Mouse (Mus musculus) gastrocnemius, postnatal 4 days (tissue): ENCODE results near the gene Gm4952. TPM values are rescaled to one million over a fixed set of nuclear protein-coding genes. Genes with fewer than 3 reads are reported as not detected.

ENCODE experiments used
- DNase-seq, 2 experiments: peaks; one replicate each; pipeline ENCODE4 v3.0.0; 2021 to 2022; ENCODE audit warnings: low spot score in 2 of 2, mixed read lengths in 2 of 2
- long read RNA-seq, 2 experiments: library from polyadenylated mRNA; stranded (forward); transcript quantifications; one replicate each; pipeline ENCODE4 v2.0.0; 2021
- total RNA-seq, 2 experiments: library from RNA; stranded (reverse); gene quantifications; 2 replicates each; pipeline ENCODE4 v1.2.3; 2021

Gene Gm4952
- 1 to 10 TPM in 1 of 2 experiments, not detected in 1; 1.0 TPM for total RNA-seq
- long read RNA-seq, experiment 1, partial matches to known transcripts: 0 of 1 reads
- long read RNA-seq, experiment 1, other reads (novel, unspliced or antisense): 1 of 1 reads
- long read RNA-seq, experiment 2: 0 reads

DNA sequence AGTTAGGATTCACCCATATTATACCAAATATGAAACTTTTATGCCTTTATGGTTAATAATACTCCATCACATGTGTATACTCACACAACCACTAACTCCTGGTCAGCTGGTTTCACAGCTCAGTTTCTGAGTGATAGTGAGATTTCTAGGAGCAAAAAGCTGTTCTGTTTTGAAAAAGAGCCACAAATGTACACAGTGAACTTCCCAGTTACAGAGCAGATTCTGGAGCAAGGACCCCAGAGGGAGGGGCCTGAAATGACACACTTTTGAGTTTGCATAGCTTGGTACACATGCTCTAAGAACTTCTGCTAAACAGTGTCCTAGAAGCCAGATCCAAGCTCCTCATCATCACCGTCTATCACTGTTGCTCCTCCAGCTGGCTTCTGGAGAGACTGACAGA is at the start of gene Gm4952:
Gene Gm4952 (plus strand): TSS at position 301 of the 400 bp plus-strand sequence.
- DNase-seq: no peak

DNA sequence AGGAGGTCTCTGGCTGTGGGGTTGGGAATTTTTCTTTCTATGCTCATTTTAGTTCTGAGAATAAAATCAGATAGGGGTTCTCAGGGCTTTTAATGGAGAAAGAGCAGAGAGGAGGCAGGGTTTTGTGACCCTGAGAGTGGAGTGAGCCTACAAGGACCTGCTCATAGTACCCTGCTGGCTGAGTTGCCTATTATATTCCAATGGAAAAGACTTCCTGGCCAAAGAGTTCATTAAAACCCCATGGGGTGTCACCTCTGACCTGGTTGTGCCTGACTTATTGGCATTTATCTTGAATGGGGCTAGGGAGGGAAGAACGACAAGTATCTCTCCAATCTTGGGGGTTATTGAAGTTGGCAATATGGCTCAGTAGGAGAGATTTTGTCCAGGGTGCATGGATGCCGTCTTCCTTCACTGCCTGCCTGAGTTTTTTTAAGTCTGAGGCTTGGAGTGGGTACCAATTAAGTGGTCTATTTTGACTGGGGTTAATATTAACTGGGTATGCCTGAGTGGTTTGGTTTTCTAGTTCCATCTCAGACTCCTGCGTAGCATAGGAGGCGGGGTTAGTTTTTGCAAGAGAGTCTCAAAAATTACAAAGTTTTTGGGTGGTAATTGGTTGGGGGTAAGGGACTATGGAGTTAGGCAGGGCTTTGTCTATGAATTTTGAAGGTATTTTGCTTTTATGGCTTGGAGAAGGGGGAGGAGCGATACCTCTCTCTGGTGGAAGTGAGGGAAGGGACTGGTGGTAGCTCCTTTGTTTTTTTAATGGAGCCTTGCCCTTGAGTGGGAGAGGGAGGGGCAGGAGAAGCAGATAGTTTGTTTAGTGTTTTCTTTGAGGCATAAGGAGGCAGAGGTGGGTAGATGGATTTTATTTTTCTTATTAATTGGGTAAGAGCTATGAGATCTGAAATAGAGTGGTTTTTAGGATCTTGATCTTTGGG is 49.5 kb upstream of the Gm4952 start:
- DNase-seq: no peak

DNA sequence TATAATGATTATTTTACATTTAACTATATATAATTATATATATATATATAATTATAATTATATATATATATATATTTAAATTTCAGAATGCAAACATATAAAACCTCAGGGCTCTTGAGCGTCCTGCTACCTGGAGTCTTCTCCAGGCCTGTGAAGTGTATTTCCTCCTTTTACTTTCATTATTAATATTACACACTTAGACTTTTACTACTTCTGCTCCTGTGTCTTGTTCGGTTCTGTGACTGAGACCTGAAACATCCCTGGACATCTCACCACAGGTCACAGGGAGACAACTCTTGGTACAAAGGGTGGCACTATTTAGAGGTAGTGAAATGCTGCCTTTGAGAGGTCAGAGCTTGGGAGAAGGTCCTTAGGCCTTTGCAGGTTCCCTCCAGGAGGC is 43.5 kb upstream of the Gm4952 start:
- DNase-seq: no peak

DNA sequence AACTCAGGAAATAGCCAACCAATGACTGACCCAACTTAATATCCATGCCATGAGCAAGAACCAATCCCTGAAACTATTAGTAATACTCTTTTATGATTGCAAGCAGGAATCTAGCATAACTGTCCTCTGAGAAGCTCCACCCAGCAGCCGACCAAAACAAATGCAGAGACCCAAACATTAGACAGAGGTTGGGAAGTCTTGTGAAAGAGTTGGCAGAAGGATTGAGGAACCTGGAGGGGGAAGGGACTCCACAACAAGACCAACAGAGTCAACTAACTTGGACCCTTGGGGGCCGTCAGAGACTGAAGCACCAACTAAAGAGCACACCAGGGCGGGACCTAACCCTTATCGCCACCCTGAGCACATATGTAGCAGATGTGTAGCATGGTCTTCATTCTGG is 41.6 kb upstream of the Gm4952 start:
- DNase-seq: no peak

DNA sequence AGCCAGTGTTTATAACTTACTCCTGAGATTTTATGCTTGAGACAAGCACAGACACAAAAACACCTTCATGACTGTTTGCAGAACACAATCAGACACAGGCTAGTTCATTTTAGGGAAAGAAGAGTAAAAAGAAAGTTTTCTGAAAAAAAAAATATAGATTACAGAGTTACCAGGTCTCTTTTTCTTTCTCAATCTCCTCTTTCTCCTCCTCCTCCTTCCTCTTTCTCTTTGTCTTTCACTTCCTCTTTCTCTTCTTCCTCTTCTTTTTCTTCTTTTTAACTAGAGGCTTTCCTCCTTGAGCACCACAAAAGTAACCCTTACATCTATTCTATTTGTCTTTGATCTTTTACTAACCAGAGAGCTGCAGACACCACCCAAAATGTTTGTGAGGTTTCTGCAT is 35.6 kb upstream of the Gm4952 start:
- no peak for DNase-seq

DNA sequence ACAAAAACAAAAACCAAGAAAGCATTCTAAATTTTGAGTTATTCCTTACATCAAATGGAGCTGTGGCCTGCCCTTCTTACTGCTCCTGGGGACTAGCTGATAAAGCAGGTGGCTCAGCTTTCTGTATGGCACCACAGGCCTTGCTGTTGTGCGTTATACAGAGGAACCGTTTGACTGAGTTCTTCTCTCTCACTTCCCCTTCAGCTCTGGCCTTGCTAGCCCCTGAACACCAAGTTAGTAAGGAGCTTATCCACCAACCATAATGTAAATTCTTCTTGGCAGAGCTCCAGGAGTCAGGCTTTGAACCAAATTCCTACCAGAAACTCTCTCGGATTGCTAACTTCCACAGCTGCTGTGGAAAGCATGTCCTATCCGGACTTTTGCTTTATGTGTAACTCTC is 32.8 kb upstream of the Gm4952 start:
- no peak for DNase-seq

DNA sequence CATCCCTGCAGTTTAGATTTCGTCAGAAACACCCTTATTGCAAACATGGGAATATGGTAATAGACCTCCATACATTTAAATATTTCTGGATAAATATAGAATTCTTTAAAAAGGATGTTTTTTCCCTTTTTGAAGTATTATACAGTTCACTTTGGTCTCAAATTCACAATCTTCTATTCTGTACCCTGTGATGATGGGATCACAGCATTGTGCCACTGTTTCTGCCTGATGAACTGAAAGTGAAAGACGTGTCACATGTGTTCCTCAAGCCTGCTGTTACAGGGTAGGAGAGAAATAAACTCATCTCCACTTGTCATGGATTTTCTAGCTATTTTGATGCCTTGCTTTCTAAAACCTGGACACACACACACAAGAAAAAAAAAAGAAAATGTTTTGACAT is 28.9 kb upstream of the Gm4952 start:
- no peak for DNase-seq

DNA sequence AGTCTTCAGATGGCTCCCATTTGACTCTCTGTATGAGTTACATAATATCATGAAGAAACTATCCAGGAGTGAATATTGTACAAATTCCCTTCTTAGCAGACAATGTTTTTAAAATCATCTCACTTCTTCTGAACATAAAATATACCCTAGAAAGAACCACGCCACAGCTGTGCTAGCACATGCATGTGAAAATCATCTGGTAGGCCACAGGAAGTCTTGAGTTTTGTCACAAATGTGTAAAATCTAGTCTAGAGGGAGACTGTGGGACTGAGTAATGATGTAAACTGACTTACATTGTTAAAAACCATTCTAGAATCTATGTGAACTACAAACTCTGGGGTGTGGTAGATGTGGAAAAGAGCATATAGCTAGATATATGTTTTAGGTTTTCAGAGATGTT is 28.1 kb upstream of the Gm4952 start:
- no peak for DNase-seq

DNA sequence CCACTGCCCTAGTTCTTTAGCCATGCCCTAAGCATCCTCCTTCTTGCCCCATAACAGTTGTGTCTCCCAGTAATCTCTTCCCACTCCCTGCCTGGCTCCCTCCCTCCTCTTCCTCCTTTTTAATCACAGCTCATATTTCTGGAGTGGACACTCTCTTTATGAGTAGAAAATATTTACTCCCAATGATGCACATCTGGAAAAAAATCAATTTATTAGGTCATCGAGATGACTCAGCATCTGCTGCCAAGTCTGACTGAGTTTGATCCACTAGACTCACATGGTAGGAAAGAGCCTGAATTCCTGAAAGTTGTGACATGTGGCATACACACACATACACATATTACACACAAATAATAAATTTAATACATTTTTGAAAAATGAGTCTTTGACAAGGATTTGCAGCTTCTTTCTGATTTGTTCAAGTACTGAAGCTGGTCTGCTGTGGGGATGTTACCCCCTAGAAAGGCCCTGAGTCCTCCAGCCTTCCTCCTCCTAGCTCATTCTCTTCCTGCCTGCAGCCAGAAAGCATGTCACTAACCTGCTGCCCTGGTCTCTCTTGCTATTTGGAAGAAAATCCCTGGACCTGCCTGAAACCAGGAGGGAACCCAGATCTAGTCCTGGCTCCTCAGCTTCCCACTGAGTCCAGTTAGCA is 27.0 kb upstream of the Gm4952 start:
- DNase-seq: no peak

DNA sequence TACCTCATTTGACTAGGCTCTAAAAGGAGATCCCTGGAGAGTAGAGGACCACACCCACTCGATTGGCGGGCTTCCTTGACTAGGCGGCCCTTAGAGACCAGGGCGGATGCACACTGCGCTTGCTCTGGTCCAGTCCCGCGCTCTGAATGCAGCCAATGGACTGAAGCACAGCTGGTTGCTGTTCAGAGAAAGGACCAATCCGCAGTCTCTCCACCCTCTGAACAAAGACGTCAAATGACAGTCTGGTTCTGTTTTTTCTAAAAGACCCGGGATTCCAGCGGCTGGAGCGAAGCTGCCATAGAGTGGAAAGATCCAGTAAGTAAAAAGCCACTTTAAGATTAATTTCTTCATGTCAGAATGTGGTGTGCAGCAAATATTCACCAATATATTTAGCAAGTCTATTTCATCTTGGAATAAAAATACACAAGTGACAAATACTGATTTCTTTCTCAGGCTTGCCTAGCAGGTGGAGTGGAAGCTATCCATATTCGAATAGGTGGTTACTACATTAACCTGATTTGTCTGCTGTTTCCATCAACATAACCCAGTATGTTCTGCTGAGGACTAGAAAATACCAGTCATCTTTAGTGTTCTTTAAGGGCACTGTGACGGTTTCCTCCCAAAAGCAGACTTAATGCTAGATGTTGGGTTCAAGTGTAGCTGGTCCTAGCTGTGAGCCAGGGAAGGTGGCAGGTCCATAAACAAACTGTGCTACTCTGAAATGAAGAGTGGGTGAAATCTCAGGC is 26.3 kb upstream of the Gm4952 start:
- peak; percentile 74 to 87 for DNase-seq

DNA sequence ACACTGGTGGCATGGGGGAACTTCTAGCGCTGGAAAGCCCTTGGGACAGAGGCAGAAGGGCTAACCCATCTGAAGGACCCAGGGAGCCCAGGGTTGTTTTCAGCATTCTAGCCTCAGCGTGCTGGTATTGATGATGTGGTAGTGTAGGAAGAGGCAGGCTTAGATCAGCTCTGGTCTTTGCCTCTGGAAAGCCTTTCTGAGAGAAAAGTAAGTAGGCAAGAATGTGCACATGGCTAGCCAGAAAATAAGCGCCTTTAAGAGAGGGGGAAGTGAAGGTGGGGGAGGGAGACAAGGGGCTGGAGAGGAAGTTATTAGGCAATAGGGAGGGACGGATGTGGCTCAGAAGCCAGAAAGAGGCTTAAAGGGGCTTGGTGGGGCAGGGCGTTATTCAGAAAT is 25.8 kb upstream of the Gm4952 start:
- no peak for DNase-seq

DNA sequence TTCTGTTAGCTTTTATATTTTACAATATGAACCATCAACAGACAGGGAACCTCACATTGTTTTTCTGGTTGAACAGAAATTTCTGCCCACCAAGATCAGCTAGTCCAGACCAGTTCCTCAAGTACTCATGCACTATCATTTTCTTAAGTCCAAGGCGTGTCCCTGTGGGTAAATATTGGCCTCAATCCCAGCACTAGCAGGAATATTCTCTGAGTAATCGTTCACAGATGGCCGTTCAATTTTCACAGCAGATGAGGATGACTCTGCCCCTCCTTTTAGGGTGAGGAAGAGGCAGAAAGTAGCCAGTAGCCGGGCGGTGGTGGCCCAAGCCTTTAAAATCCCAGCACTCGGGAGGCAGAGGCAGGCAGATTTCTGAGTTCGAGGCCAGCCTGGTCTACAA is 24.7 kb upstream of the Gm4952 start:
- DNase-seq: peak in 1 of 2 experiments; percentile 52

DNA sequence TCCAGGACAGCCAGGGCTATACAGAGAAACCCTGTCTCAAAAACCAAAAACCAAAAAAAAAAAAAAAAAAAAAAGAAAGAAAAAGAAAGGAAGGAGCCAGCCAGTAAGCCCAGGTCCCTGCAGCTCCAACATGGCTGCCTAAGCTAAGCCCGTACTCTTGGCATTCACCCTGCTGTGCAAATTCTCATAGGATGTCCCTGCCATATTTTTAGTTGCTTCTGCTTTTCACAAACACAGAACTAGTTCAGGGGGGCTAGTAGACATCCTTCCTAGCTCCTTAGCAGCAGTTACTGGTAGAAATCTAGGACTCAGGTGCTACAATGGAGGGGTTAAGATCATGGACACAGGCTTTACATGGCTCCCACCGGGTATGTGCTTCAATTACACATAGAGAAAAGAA is 24.3 kb upstream of the Gm4952 start:
- DNase-seq: no peak

DNA sequence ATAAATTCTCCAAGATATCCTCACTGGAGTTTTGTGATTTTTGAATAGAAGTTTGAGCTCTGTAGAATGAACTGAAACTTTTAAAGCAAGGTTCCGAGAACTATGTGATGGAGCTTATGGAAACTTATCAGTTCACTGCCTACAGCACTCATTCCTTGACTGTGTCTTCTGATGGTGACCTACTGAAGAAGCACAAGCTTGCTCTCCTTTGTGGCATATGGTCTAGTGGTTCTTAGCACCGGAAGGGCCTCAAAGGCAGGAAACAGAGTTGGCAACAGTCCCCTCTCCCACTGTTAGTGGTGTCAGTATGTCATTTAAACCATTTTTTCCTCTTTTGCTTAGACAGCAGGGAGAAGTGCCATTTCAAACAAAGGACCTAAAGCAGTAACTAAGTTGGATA is 23.1 kb upstream of the Gm4952 start:
- no peak for DNase-seq

DNA sequence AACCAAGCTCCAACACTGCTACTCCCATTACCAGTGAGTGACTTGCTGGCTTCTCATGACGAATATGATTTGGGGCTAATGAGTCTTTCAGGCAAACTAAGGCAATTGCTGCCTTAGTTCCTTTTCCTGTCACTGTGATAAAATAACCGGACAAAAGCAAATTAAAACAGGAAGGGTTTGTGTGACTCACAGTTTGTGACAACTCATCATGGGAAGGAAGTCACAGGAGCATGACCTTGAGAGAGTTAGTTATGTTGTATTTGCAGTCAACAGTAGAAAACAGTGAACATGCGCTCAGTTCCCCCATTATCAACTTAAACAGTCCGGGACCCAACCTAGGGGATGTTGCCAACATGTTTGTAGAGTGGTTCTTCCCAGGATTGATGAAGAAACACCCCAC is 14.5 kb upstream of the Gm4952 start:
- DNase-seq: no peak

DNA sequence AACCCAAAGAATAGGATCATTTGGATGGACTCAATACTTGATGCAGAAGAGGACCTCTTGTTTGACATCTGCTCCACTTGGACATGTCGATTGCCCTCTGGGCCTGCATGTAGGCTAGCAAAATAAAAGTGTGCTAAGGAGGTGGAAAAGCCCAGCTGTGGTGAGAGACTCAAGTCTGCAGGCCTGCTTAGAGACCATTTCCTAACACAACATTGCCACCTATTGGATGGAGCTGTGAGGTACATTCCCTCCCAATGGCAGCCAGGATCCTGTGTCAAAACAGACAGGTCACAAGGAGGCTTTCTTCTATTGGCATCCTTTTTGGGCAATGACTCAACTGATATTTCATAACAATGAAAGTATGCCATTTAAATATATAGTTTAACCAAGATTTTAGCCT is 7.9 kb upstream of the Gm4952 start:
- DNase-seq: peak in 1 of 2 experiments; percentile 37

DNA sequence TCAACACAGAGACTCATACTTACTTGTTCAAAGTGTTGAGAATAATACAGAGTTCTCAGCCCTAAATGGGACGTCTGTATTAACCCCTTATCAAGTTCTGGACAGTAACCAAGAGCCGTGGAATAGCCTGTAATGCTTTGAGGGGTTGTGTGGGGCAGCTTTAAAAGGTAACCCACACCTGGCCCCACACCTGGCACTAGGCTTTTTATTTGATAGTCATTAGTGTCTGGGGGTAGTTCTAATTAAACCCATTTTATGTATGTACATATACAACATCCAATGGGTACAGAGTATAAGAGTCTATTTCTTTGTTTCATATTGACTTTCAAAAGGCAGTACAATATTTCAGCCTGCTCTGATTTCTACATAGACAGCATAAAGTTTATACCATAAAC is 4.6 kb upstream of the Gm4952 start:
- no peak for DNase-seq

DNA sequence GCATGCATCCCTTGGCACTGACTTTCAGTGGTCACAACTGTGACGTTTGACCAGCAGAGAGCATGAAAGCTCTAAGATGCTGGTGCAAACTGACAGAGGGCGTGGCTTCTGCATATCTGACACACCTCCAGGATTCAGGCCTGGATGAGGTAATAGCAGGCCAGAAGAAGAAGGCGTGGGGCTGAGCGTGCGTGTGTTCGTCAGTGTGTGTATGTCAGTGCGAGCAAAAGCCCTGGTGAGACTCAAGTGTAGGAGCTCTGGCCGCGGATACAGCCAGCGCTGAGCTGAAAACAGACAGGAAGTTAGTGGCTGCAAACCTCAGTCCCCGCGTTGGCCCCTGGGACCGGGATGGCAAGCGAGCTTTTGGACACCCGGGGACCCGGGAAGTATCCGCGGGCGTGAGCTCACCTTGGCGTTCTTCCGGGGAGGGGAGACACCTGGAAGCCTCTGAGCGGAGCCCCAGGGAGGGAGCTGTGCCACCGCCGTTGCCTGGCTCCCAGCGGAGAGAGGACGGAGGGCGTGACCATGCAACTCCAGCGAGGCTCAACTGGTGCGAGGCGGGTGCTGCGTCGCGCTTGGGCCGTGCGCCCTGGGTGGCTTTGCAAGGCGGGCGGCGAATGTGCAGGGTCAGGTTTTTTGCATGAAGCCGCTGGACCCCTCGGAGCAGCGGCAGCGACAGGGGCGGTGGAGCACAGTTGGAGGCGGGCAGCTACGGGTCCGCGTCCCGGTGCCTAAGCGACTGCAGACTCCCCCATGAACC is 4.1 kb upstream of the Gm4952 start:
- DNase-seq: peak; percentile 25 to 51

DNA sequence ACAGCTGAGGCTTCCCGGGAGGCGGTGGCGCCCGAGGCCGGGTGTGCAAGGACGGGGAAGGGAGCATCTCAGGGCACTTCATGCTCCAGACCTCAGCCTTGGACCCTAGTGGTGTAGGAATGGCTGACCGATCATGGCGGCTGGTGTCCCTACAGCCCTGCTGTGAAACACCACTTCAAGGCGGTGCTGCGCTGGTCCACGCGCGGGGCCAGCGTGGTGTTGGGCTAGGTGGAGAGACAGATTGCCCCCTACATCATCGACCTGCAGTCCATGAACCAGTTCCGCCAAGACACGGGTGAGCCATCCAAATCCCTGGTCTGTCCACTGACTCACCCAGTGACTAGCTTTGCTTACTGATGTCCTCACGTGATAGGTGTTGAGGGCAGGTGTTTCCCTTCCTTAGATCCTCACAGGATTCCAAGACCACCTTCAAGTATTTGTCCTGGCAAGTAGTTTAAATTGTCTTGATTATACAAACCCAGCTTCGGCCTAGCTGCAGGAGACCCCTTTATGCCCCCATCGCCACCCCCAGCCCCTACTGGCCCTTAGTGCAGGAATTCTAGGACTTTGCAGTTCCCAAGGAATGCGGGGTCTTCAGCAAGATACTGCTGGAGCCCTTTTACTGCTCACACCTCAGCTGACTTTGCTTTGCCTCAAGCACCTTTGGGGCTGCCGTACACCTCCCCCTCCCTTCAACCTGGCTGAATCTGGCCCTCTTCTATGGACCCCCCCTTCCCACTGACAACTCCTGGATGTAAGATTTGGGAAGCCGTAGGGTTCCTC is 3.3 kb upstream of the Gm4952 start:
- DNase-seq: no peak

DNA sequence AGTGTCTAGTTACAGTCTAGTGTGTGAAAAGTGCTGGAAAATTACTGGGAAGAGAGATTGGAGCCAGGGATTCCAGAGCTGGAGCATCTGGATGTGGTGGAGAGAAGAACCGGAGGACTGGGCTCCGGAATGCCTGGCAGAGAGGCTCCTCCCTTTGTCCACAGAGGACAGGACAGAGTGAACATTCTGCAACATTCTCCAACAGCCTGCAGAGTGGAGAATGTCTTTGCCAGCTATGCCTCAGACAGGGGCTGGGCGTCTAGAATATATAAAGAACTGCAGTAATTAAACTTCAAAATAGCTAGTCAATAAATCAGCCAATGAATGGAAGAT is 2.7 kb upstream of the Gm4952 start:
- no peak for DNase-seq
